Mouse (Mus musculus): Measurements from ENCODE around the gene Igfbp2.

Gene Igfbp2

DNA sequence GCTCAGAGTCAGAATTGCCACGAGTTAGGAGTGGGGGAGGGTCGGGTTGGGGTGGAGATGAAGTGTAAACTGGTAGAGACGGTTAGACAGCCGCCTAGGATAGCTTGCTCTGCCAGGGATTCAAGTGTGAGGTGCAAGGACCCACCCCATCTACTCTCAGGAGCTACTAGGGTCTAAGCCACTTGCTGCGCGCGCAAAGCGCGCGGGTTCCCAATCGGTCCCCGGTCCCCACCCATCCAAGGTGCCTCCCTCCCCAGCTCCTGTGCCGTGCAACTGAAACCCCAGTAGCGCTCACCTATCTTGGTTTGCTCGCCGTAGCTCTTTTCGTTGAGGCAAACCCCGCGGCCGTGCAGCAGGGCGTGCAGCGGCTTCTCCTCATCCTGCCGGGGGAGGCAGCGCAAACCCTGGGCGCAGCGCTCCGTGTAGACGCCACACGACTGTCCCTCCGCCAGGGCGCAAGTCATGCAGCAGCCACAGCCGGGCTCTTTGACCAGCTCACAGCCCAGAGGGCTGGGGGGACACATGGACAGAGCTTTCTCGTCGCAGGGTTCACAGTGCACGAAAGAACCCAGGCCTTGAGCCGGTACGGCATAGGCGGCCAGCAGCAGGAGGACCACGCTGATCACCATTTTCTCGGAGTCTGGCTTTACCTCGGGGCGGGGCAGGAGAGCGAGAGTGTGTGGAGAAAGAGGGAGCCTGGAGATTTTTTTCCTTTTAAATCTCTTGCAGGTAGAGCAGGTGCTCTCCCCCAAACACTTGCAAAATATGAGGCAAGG lies 49.4 kb downstream of the Igfbp2 start:
- DNase-seq = peak; percentile 72

DNA sequence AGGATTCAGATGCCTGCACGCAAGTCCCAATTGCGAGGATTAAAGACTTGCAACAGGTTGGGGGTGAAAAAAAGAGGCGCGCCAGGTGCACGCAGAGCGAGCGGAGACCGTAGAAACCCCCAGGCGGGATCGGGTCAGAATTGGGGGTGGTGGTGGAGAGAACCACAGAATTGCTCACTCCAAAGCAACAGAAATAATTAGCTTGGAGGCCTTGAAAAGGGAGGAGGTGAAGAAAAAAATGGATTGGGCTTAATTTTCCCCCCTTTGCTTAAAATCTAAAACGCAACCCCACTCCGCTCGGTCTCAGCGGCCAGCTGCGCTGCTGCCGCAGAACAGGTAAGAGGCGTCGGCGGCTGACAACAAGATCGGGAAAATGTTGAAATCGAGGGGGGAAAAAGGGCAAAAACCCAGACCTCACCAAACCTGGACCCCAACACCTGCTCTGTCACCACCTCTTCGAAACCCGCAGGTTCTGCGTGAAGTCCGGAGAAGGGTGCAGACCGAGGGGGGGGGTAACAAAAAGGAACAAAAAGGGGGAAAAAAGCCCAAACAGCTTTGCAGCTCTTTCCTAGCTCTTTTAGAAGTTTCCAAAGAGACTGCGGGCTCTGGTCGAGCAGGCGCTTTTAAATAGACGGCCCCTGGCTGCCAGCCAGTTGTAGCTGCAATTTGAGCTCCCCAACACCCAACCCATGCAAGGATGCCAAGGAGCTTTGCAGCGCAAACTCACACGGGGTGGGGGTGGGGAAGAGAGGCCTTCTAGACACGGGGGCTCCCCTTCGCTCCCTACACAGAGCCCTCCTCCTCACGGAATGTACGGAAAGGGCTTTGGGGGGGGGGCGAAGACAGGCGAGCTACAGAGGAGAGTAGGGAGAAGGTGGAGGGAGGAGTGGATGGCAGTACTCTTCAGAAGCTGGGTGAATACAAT lies 50.2 kb downstream of the Igfbp2 start, which contains the start of gene Igfbp5:
Igfbp5 (minus strand) TSS at position 598 of the 925 bp plus-strand sequence.
- DNase-seq = peak; percentile 89

DNA sequence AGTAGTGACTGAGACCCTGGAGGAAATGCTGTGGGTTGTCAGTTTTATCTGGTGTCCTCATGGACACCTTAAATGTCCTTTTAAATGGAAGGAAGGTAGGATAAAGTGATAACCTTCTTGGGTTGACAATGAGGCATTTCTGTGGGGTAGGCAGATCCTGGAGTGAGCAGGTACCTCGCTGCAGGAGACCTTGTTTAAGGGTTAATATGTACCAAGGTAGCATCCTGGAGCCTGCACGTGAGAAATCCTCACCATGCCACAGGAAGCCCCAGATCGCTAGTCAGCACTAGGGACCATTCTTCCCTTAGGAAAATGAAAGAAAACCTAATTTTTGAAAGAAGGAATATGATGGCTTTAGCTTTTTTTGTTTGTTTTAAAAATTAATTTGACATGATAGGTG lies 51.4 kb downstream of the Igfbp2 start:
- DNase-seq = peak; percentile 63

DNA sequence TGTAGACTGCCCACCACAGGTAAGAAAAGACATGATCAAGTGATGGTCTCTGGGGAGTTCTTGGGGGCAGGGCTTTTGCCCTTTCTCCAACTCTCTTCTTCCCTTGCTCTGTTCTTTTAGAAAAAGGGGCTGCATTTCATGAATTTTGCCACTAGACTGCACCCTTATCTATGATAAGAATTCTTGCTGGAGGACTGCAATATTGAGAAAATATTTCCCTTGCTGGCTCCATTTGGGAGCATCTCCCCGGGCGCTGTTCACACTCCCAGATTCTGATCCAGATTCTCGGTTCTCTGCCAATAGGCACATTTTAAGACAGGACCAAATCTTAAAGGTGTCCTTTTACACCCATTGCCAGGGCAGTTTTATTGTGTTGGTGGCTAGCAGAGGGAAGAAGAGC lies 51.8 kb downstream of the Igfbp2 start:
- no peak for DNase-seq

DNA sequence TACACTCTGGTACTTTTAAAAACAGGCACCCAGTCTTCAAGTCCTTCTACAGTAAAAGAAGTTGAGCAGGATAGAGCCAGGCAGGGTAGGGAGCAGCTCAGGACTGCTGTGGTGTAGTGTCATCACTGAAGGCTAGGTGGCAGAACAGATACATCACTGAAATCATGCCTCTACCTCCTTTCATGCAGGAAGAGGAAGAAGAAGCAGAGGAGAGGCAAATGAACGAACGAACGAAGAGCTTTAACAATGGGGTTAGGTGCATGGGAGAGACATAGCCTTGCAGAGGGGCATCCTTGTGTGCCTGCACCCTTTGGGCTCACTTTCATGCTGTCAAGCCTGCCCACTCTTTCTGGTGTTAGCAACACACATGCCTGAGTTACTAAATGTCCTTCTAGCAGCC lies 53.6 kb downstream of the Igfbp2 start:
- peak; percentile 81 for DNase-seq

DNA sequence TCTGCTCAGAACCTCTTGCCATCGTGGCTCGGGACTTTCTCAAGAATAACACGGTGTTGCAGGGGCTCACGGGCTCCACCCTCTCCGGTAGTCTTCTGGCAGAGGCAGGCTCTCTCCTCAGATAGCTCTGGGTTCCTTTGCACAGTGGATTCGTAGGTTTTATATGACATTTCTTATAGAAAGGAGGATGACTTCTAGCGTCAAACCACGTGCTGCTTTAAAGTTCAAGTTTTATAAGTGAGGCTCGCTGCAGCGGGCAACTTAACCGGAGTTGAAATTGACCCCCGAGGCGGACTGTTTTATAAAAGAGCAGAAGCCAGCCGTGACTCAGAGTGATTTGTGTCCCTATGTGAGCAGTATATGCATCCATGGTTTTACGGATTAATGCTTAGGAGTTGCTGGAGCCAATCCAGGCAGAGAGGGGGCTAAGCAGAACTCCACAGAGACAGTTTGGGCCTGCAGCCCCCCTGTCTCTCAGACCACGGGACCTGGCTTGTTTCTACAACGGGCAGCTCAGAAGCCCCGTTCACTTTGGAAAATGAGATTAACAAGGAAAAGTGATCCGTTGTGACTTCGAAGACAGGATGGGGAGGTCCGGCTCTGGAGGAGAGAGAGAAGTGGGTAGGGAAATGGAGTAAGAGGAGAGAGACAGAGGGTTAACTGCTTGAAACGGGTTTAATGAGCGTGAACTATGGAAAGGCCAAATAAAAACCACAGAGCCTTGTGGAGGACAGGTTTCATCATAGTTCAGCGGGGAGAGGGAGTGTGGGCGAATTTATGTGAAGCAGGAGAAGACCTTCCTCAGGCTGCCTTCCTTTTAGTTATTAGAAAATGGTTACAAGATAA lies 54.4 kb downstream of the Igfbp2 start:
- DNase-seq = no peak

DNA sequence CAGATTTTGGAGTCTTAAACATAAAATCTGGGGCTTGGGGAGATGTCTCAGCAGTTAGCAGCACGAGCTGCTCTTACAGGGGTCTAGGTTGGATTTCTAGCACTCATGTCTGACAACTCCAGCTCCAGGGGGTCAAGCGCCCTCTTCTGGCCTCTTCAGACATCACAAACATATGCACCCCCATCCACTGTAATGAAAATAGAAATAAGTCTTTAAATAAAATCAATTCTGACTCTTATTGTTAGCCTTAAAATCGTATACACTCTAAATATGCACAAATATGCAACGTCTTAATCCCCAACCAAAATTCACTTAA lies 55.0 kb downstream of the Igfbp2 start:
- DNase-seq = no peak

DNA sequence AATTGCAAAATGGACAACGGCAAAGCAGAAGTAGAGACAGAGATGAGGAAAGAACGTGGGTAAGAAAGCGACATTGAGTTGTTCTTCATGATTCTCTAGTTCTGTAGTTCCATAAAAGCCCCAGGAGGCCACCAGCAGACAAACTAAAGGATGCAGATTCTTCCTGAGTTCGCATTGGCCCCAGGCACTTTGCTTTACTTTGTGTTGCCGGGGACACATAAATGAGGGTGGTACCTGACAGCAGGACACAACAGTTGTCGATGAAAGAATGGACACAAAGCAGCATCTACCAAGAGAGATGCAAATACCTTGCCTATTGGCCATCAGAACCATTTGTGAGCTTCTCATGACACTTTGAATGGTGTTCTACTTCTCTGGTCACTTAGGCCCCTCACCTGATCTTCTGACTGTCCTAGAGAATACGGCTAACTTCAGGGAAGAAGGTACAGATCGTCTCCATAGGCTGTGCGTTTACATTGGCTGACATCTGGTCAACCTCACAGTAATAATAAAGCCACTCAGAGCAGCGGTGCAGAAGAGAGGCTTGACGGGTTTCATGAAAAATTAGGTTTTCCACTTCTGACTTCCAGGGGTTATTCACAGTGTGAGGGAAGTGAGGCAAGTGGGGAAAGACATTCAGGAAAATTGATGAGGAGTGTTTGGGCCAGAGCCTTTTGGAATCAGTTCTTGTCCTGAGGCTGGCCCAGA lies 61.0 kb downstream of the Igfbp2 start:
- DNase-seq = no peak

DNA sequence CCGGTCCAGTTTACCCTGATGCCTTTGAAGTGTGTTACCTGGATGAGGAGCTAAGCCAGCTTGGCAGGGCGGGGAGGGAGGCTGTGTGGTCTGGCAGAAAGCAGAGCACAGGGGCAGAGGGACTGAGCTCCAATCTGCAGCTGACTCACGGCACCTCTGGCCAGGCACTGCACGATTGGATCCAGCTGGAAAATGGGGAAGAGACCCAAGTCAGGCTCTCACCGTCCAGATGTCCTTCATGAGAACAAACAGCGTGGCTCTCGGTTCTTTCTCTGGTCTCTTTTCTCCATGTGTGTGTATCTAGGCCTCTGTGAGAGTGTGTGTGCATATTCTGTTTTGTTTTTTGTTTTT lies 61.5 kb downstream of the Igfbp2 start:
- DNase-seq = no peak

DNA sequence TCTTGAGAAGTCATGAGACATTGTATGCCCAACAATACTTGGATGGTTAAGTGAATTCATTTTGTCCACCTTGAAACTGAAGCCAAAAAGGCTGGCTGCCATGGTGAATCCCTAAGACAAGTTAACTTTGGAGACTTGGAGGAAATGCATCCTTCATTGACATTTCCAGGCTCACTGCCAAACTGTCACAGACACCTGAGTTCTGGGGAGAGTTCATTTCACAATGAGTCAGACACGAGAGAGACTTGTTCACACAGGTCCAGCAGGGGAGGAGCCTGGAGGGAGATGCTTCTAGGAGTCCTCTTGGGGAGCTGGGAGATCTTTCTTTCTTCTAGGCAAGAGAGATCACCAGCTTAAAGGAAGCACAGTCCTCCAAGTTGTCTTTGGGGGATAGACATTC lies 63.6 kb downstream of the Igfbp2 start:
- no peak for DNase-seq

DNA sequence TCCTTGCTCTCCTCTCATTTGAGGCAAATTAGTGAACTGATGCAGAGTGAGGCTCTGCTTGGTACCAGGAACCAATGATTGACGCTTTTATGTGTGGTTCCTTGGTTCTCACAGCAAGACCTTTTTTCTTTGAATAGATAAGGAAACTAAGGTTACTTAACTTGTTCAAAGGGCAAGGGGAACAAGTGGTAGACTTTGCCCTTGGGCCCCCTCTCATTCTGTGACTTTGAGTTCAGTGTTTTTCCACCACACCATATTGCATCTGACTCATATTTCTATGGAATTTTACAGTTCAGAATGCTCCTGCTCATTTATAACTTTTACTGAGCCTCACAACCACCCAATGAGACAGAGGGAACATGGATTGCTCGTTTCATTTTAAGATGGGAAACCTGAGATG lies 71.5 kb downstream of the Igfbp2 start:
- DNase-seq = no peak

All from kidney, adult 9 months (tissue).